Mouse (Mus musculus): Measurements from ENCODE around the gene Cyb561d2.

- TF ChIP-seq CTCF (IDR thresholded peaks at IDR 0.05; ENCODE audit: control insufficient read depth, insufficient read depth, insufficient replicate concordance, low read depth, low read length) (no peak), POLR2A (IDR thresholded peaks at IDR 0.05; ENCODE audit: control insufficient read depth, low read depth, low read length) (no peak)
These were observed 6.8 kb upstream of the Cyb561d2 start for GRCm38 (mm10) chr9:107548820-107549219.

Data from testis, adult 2 months (tissue).